Mouse (Mus musculus) lung, adult 2 months (tissue): ENCODE measurements around the gene Esrp2. TPM values are rescaled to one million over a fixed set of nuclear protein-coding genes. Genes with fewer than 3 reads are reported as not detected.

Experiments used
- DNase-seq: peaks from one replicate; pipeline ENCODE4 v3.0.0; 2022
- H3K4me1 ChIP-seq: fragments of 200-500 bp; 2 replicates; pipeline ENCODE4 v1.6.1; 2011; ENCODE audit warnings: low read length; ENCODE audit not compliant: control insufficient read depth, insufficient read depth
- H3K4me3 ChIP-seq: fragments of 200-500 bp; replicated peaks from 2 replicates; pipeline ENCODE3; 2011; ENCODE audit warnings: low read depth, mild to moderate bottlenecking, control low read depth, low read length; ENCODE audit errors: extremely low read depth
- CTCF ChIP-seq: fragments of 200-500 bp; IDR thresholded peaks from 2 replicates; pipeline ENCODE4 v1.5.1; 2011; ENCODE audit warnings: mild to moderate bottlenecking, low read length, control low read depth; ENCODE audit not compliant: insufficient read depth
- POLR2A ChIP-seq: fragments of 200-500 bp; IDR thresholded peaks from 2 replicates; pipeline ENCODE4 v1.6.1; 2011; ENCODE audit warnings: low read depth, mild to moderate bottlenecking, control low read depth, low read length, borderline replicate concordance; ENCODE audit errors: extremely low read depth
- WGBS: fragments of 180-500 bp; shearing (Covaris S2); methylation state at CpG from one replicate; pipeline ENCODE4 v1.1.7; 2018; 5-methylcytosine and 5-hydroxymethylcytosine counted together
- polyA plus RNA-seq: library from polyadenylated mRNA; depleted of rRNA; stranded (reverse); fragments of >200 nt; gene quantifications from 2 replicates; pipeline ENCODE4 v1.2.3, GENCODE M21; 2012; rRNA removed

Esrp2 gene
- polyA plus RNA-seq, 1 experiment, result 47.0 TPM

GRCm38 (mm10) chr8:106106193-106106592 is 30.6 kb downstream of the Esrp2 start:
- TF ChIP-seq CTCF (no peak), POLR2A (no peak)
- WGBS, result 73% methylated on average over 1 of the region's 1 CpGs
- DNase-seq, result no peak
- Histone ChIP-seq H3K4me3 (no peak overlapping the region), H3K4me1 (no peaks in the 10 kb centered on the region)

- no peak for DNase-seq
- Histone ChIP-seq H3K4me3 (no peak overlapping the region), H3K4me1 (no peaks in the 10 kb centered on the region)
- TF ChIP-seq CTCF, result no peak
- no peak for TF ChIP-seq POLR2A
- WGBS, result 77% methylated on average over 2 of the region's 2 CpGs
These were observed 32.9 kb downstream of the Esrp2 start for GRCm38 (mm10) chr8:106103888-106104287.

- 80% methylated on average over 4 of the region's 4 CpGs for whole genome bisulfite sequencing
- TF ChIP-seq CTCF (no peak), POLR2A (no peak)
- no peak for DNase-seq
- Histone ChIP-seq H3K4me3 (no peak overlapping the region), H3K4me1 (no peaks in the 10 kb centered on the region)
These were observed 34.5 kb downstream of the Esrp2 start for GRCm38 (mm10) chr8:106102321-106102720.

Other genes with a start within 250 kb of the Esrp2 start
- gene Nrn1l, start 243.4 kb downstream of the Esrp2 start, polyA plus RNA-seq, result 3.2 and 5.3 TPM in 2 replicates
- 38.2 and 43.7 TPM in 2 replicates for gene Pskh1, start 236.5 kb downstream of the Esrp2 start, polyA plus RNA-seq
- 2.2 and 13.8 TPM in 2 replicates for gene Ctrl, start 203.1 kb downstream of the Esrp2 start, polyA plus RNA-seq
- gene Psmb10, start 198.5 kb downstream of the Esrp2 start, polyA plus RNA-seq, result 211 and 217 TPM in 2 replicates
- 3.4 and 3.6 TPM in 2 replicates for gene Lcat, start 193.6 kb downstream of the Esrp2 start, polyA plus RNA-seq
- gene Slc12a4, start 170.9 kb downstream of the Esrp2 start, polyA plus RNA-seq, result 84.3 and 96.8 TPM in 2 replicates
- 0.30 and 0.55 TPM in 2 replicates for gene Dpep3, start 157.5 kb downstream of the Esrp2 start, polyA plus RNA-seq
- 5.5 and 10.3 TPM in 2 replicates for gene Dus2, start 145.6 kb downstream of the Esrp2 start, polyA plus RNA-seq
- gene Dpep2nb, start 131.0 kb downstream of the Esrp2 start, polyA plus RNA-seq, result not detected in 2 replicates
- gene Ddx28, start 125.1 kb downstream of the Esrp2 start, polyA plus RNA-seq, result 6.5 and 6.7 TPM in 2 replicates
- gene Nfatc3, start 78.1 kb downstream of the Esrp2 start, polyA plus RNA-seq, result 17.7 and 19.9 TPM in 2 replicates
- gene Pla2g15, start 13.4 kb upstream of the Esrp2 start, polyA plus RNA-seq, result 24.8 and 28.3 TPM in 2 replicates
- gene Slc7a6, start 31.9 kb upstream of the Esrp2 start, polyA plus RNA-seq, result 16.5 and 17.3 TPM in 2 replicates
- gene Slc7a6os, start 74.0 kb upstream of the Esrp2 start, polyA plus RNA-seq, result 14.2 and 16.5 TPM in 2 replicates
- 14.2 and 17.0 TPM in 2 replicates for gene Prmt7, start 74.0 kb upstream of the Esrp2 start, polyA plus RNA-seq
- gene Smpd3, start 201.0 kb upstream of the Esrp2 start, polyA plus RNA-seq, result 3.3 and 7.6 TPM in 2 replicates